Mouse (Mus musculus) bone marrow, adult 2 months (tissue): ENCODE results near the gene Nfatc4.

Experiments
- CTCF ChIP-seq: fragments of 200-500 bp; IDR thresholded peaks from 2 replicates; pipeline ENCODE4 v1.5.1; 2011; ENCODE audit warnings: low read length, control low read depth; ENCODE audit not compliant: control insufficient read depth, insufficient read depth
- POLR2A ChIP-seq: fragments of 200-500 bp; IDR thresholded peaks from 2 replicates; pipeline ENCODE4 v1.6.1; 2011; ENCODE audit warnings: low read depth, mild to moderate bottlenecking, control low read depth, low read length, borderline replicate concordance; ENCODE audit not compliant: control insufficient read depth

DNA sequence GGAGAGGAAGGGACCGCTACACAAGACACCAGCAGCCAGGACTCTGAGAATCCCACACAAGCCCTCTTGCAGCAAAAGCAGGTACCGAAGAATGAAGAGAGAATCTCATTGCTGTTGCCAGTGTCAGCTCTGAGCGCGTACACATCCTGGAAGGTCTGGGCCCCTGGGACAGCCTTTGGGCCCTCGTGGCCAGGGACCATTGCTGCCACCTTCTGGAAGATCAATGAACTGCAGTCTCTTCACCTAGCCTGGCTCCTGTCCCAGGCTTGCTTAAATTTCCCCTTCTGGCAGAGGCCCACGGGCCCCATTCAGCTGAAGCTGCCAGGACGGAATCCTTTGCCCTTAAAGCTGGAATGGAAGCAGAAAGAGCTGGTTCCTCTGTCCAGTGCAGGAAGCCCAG lies 40.8 kb downstream of the Nfatc4 start:
- TF ChIP-seq CTCF (peak; percentile 83), POLR2A (no peak)
